Mouse (Mus musculus): ENCODE data around the gene Trpm8. TPM values are rescaled to one million over a fixed set of nuclear protein-coding genes. Genes with fewer than 3 reads are reported as not detected.

Trpm8 gene
- polyA plus RNA-seq, 1 experiment from 2014 or later, result not detected

- Histone ChIP-seq H3K4me3 (ENCODE audit: low read depth, low read length) (no peak overlapping the region), H3K4me2 (no peak overlapping the region), H3K36me3 (ENCODE audit: insufficient read depth) (peaks cover 9% of the 10 kb centered on the region), H3K27me3 (ENCODE audit: insufficient read depth, low read length) (no peaks in the 10 kb centered on the region), H3K9ac (no peak overlapping the region), H3K9me3 (ENCODE audit: low read depth, low read length) (peaks cover 46% of the 10 kb centered on the region), H3K4me1 (ENCODE audit: insufficient read depth) (no peaks in the 10 kb centered on the region), H3K27ac (ENCODE audit: low read depth) (no peak overlapping the region)
- WGBS, result 56% methylated on average over 2 of the region's 2 CpGs
- no peak for ATAC-seq (ENCODE audit: insufficient read depth)
- TF ChIP-seq CTCF (IDR thresholded peaks at IDR 0.05; ENCODE audit: low read depth), result no peak
- DNase-seq, result no peak
Observed at GRCm38 (mm10) chr1:88255466-88255857, 22.0 kb upstream of the Trpm8 start.

GRCm38 (mm10) chr1:88255989-88256754 lies 21.3 kb upstream of the Trpm8 start:
- no peak overlapping the region for H3K9ac ChIP-seq
- ATAC-seq (ENCODE audit: insufficient read depth) (no peak), DNase-seq (no peak)
- peaks cover 17% of the 10 kb centered on the region for H3K36me3 ChIP-seq (ENCODE audit: insufficient read depth)
- no peaks in the 10 kb centered on the region for H3K27me3 ChIP-seq (ENCODE audit: insufficient read depth, low read length)
- peaks cover 39% of the 10 kb centered on the region for H3K9me3 ChIP-seq (ENCODE audit: low read depth, low read length)
- H3K4me2 ChIP-seq, result no peak overlapping the region
- H3K27ac ChIP-seq (ENCODE audit: low read depth), result no peak overlapping the region
- no peaks in the 10 kb centered on the region for H3K4me1 ChIP-seq (ENCODE audit: insufficient read depth)
- WGBS, result 74% methylated on average over 13 of the region's 13 CpGs
- no peak for TF ChIP-seq CTCF (IDR thresholded peaks at IDR 0.05; ENCODE audit: low read depth)
- H3K4me3 ChIP-seq (ENCODE audit: low read depth, low read length), result no peak overlapping the region

GRCm38 (mm10) chr1:88256886-88257663 lies 20.4 kb upstream of the Trpm8 start:
- DNase-seq (no peak), ATAC-seq (ENCODE audit: insufficient read depth) (no peak)
- H3K4me2 ChIP-seq, result no peak overlapping the region
- H3K9ac ChIP-seq, result no peak overlapping the region
- H3K4me1 ChIP-seq (ENCODE audit: insufficient read depth), result no peaks in the 10 kb centered on the region
- H3K36me3 ChIP-seq (ENCODE audit: insufficient read depth), result peaks cover 26% of the 10 kb centered on the region
- no peak for TF ChIP-seq CTCF (IDR thresholded peaks at IDR 0.05; ENCODE audit: low read depth)
- no peak overlapping the region for H3K27ac ChIP-seq (ENCODE audit: low read depth)
- H3K27me3 ChIP-seq (ENCODE audit: insufficient read depth, low read length), result no peaks in the 10 kb centered on the region
- no peak overlapping the region for H3K4me3 ChIP-seq (ENCODE audit: low read depth, low read length)
- 76% methylated on average over 10 of the region's 10 CpGs for WGBS
- H3K9me3 ChIP-seq (ENCODE audit: low read depth, low read length), result peaks cover 36% of the 10 kb centered on the region

GRCm38 (mm10) chr1:88257681-88258080 lies 19.8 kb upstream of the Trpm8 start:
- H3K27me3 ChIP-seq (ENCODE audit: insufficient read depth, low read length), result no peaks in the 10 kb centered on the region
- WGBS, result 76% methylated on average over 6 of the region's 6 CpGs

GRCm38 (mm10) chr1:88258361-88258760 lies 19.1 kb upstream of the Trpm8 start:
- Histone ChIP-seq H3K4me3 (ENCODE audit: low read depth, low read length) (no peak overlapping the region), H3K9me3 (ENCODE audit: low read depth, low read length) (peaks cover 28% of the 10 kb centered on the region), H3K9ac (no peak overlapping the region), H3K36me3 (ENCODE audit: insufficient read depth) (peaks cover 38% of the 10 kb centered on the region), H3K27me3 (ENCODE audit: insufficient read depth, low read length) (no peaks in the 10 kb centered on the region), H3K4me1 (ENCODE audit: insufficient read depth) (no peaks in the 10 kb centered on the region), H3K27ac (ENCODE audit: low read depth) (no peak overlapping the region), H3K4me2 (no peak overlapping the region)
- TF ChIP-seq CTCF (IDR thresholded peaks at IDR 0.05; ENCODE audit: low read depth), result no peak
- 68% methylated on average over 6 of the region's 6 CpGs for whole genome bisulfite sequencing
- no peak for DNase-seq
- no peak for ATAC-seq (ENCODE audit: insufficient read depth)

More at GRCm38 (mm10) chr1:88257681-88258080, 19.8 kb upstream of the Trpm8 start:
- no peak for ATAC-seq (ENCODE audit: insufficient read depth)
- Histone ChIP-seq H3K36me3 (ENCODE audit: insufficient read depth) (peaks cover 32% of the 10 kb centered on the region), H3K4me3 (ENCODE audit: low read depth, low read length) (no peak overlapping the region), H3K27ac (ENCODE audit: low read depth) (no peak overlapping the region), H3K4me2 (no peak overlapping the region), H3K9me3 (ENCODE audit: low read depth, low read length) (peaks cover 30% of the 10 kb centered on the region), H3K4me1 (ENCODE audit: insufficient read depth) (no peaks in the 10 kb centered on the region), H3K9ac (no peak overlapping the region)
- DNase-seq, result no peak
- no peak for TF ChIP-seq CTCF (IDR thresholded peaks at IDR 0.05; ENCODE audit: low read depth)

GRCm38 (mm10) chr1:88258881-88259642 lies 18.4 kb upstream of the Trpm8 start:
- no peak overlapping the region for H3K4me3 ChIP-seq (ENCODE audit: low read depth, low read length)
- H3K27me3 ChIP-seq (ENCODE audit: insufficient read depth, low read length), result no peaks in the 10 kb centered on the region
- TF ChIP-seq CTCF (IDR thresholded peaks at IDR 0.05; ENCODE audit: low read depth), result no peak
- no peak overlapping the region for H3K4me2 ChIP-seq
- ATAC-seq (ENCODE audit: insufficient read depth) (peak; percentile 12; the same call in 1 of the 2 replicates), DNase-seq (peak; percentile 70)
- 58% methylated on average over 8 of the region's 8 CpGs for WGBS
- no peaks in the 10 kb centered on the region for H3K4me1 ChIP-seq (ENCODE audit: insufficient read depth)
- H3K27ac ChIP-seq (ENCODE audit: low read depth), result no peak overlapping the region; the same call in 1 of the 2 replicates
- H3K9ac ChIP-seq, result no peak overlapping the region
- H3K36me3 ChIP-seq (ENCODE audit: insufficient read depth), result peaks cover 45% of the 10 kb centered on the region
- peaks cover 28% of the 10 kb centered on the region for H3K9me3 ChIP-seq (ENCODE audit: low read depth, low read length)

Measured in lung, embryonic 14.5 days (tissue).